Mouse (Mus musculus) erythroblast, embryonic 14.5 days (primary cell): ENCODE measurements around the gene Slc25a39. TPM values are rescaled to one million over a fixed set of nuclear protein-coding genes. Genes with fewer than 3 reads are reported as not detected.

Source experiments
- H3K27me3 ChIP-seq: 2 replicates; pipeline ENCODE4 v1.6.1; 2012; ENCODE audit warnings: inconsistent platforms; ENCODE audit not compliant: control insufficient read depth
- H3K36me3 ChIP-seq: 2 replicates; pipeline ENCODE4 v1.6.1; 2012; ENCODE audit warnings: mild to moderate bottlenecking, inconsistent platforms; ENCODE audit not compliant: control insufficient read depth
- H3K4me1 ChIP-seq: 2 replicates; pipeline ENCODE4 v1.6.1; 2012; ENCODE audit warnings: inconsistent platforms; ENCODE audit not compliant: control insufficient read depth
- H3K4me3 ChIP-seq: replicated peaks from 2 replicates; pipeline ENCODE3; 2012; ENCODE audit warnings: moderate library complexity, mild to moderate bottlenecking, inconsistent platforms
- H3K9me3 ChIP-seq: 2 replicates; pipeline ENCODE4 v1.6.1; 2012; ENCODE audit warnings: low read length, inconsistent platforms, mixed read lengths; ENCODE audit not compliant: control insufficient read depth
- GATA1 ChIP-seq: IDR thresholded peaks from 2 replicates; pipeline ENCODE4 v1.6.1; 2012; ENCODE audit warnings: low read length, inconsistent platforms, mixed read lengths
- TAL1 ChIP-seq: IDR thresholded peaks from 3 replicates; pipeline ENCODE4 v1.6.1; 2012; ENCODE audit warnings: low read length, inconsistent platforms, mixed read lengths
- polyA plus RNA-seq: library from polyadenylated mRNA; stranded (reverse); fragments of >175 nt; gene quantifications from 2 replicates; pipeline ENCODE4 v1.2.3, GENCODE M21; 2012

Slc25a39 gene
- polyA plus RNA-seq, 1 experiment: 579 TPM

- Histone ChIP-seq H3K9me3 (peaks cover 9% of the 10 kb centered on the region), H3K4me1 (peaks cover 76% of the 10 kb centered on the region), H3K4me3 (no peak overlapping the region), H3K36me3 (peaks cover 15% of the 10 kb centered on the region), H3K27me3 (peaks cover 69% of the 10 kb centered on the region)
- TF ChIP-seq GATA1: no peak
- TF ChIP-seq TAL1: no peak
These were observed 24.2 kb downstream of the Slc25a39 start for GRCm38 (mm10) chr11:102383365-102384136.

GRCm38 (mm10) chr11:102382794-102383193 is 25.0 kb downstream of the Slc25a39 start:
- Histone ChIP-seq H3K36me3 (peaks cover 19% of the 10 kb centered on the region), H3K4me3 (no peak overlapping the region), H3K9me3 (peaks cover 12% of the 10 kb centered on the region), H3K4me1 (peaks cover 80% of the 10 kb centered on the region), H3K27me3 (peaks cover 64% of the 10 kb centered on the region)
- TF ChIP-seq GATA1 (no peak), TAL1 (no peak)

GRCm38 (mm10) chr11:102381341-102382100 is 26.2 kb downstream of the Slc25a39 start:
- Histone ChIP-seq H3K4me3 (no peak overlapping the region), H3K9me3 (peaks cover 18% of the 10 kb centered on the region), H3K4me1 (peaks cover 89% of the 10 kb centered on the region), H3K36me3 (peaks cover 29% of the 10 kb centered on the region), H3K27me3 (peaks cover 51% of the 10 kb centered on the region)
- TF ChIP-seq TAL1: no peak
- TF ChIP-seq GATA1: no peak

GRCm38 (mm10) chr11:102380091-102380490 is 27.7 kb downstream of the Slc25a39 start:
- peaks cover 18% of the 10 kb centered on the region for H3K9me3 ChIP-seq
- H3K27me3 ChIP-seq: peaks cover 37% of the 10 kb centered on the region
- no peak overlapping the region for H3K4me3 ChIP-seq
- no peak for TF ChIP-seq GATA1
- no peak for TF ChIP-seq TAL1
- peaks cover 31% of the 10 kb centered on the region for H3K36me3 ChIP-seq
- H3K4me1 ChIP-seq: peaks cover 89% of the 10 kb centered on the region

- Histone ChIP-seq H3K4me3 (peak overlapping the region; percentile 70), H3K4me1 (peaks cover 93% of the 10 kb centered on the region), H3K36me3 (peaks cover 47% of the 10 kb centered on the region), H3K27me3 (peaks cover 19% of the 10 kb centered on the region), H3K9me3 (peaks cover 18% of the 10 kb centered on the region)
- TF ChIP-seq TAL1 (no peak), GATA1 (no peak)
These were observed 30.6 kb downstream of the Slc25a39 start for GRCm38 (mm10) chr11:102377186-102377585.

GRCm38 (mm10) chr11:102376196-102376835 is 31.4 kb downstream of the Slc25a39 start:
- H3K4me1 ChIP-seq: peaks cover 91% of the 10 kb centered on the region
- TF ChIP-seq TAL1: no peak
- no peak for TF ChIP-seq GATA1
- peaks cover 15% of the 10 kb centered on the region for H3K27me3 ChIP-seq
- H3K4me3 ChIP-seq: peak overlapping the region; percentile 70
- peaks cover 46% of the 10 kb centered on the region for H3K36me3 ChIP-seq
- H3K9me3 ChIP-seq: peaks cover 18% of the 10 kb centered on the region

- Histone ChIP-seq H3K9me3 (peaks cover 18% of the 10 kb centered on the region), H3K36me3 (peaks cover 52% of the 10 kb centered on the region), H3K27me3 (peaks cover 16% of the 10 kb centered on the region), H3K4me1 (peaks cover 91% of the 10 kb centered on the region), H3K4me3 (peak overlapping the region; percentile 70)
- TF ChIP-seq TAL1 (peak; percentile 99), GATA1 (peak; percentile 85)
These were observed 32.3 kb downstream of the Slc25a39 start for GRCm38 (mm10) chr11:102375196-102376173.

- H3K4me1 ChIP-seq: peaks cover 95% of the 10 kb centered on the region
- peaks cover 58% of the 10 kb centered on the region for H3K36me3 ChIP-seq
- TF ChIP-seq TAL1 (no peak), GATA1 (no peak)
- peaks cover 16% of the 10 kb centered on the region for H3K9me3 ChIP-seq
- peak overlapping the region; percentile 67 for H3K4me3 ChIP-seq
- H3K27me3 ChIP-seq: peaks cover 16% of the 10 kb centered on the region
These were observed 33.5 kb downstream of the Slc25a39 start for GRCm38 (mm10) chr11:102374108-102374725.
